ENCODE assay signal across 7 mouse cellular contexts in the genomic region with DNA sequence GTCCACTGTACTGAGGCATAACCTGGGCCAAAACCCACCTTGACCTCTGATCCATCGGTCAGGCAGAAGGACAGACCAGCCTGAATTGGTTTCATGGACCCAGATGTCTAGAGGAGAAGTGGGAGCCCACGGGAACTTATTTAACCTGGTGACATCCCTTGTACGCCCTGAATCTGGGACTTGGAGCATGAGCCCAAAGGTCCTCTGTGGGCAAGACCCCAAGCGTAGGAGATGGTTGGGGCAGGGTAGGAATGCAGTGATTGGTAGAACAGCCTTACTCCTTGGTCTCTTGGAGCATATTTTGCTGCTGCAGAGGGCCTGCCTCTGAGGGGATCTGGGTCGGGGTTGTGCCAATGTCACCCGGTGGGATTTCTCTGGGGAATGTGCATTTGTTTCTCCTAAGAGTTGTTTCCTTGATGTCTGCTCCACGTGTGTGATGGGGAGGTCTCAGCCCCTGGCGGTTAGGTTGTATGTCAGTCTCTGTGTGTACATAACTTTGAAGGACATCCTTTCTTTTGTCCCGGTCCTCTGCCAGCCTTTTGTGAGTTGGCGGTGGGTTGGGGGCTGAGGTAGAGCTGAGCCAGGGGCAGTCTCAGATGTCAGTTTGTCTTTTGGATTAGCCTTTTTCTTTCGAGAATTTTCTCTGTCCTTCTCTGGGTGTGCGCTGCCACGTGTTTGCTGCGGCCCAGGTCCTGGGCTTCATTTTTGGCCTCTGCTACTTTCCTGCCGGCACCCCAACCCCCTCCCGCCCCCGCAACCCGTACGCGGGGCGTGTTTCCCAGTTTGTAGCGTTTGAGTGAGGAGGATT. TPM values are rescaled to one million over a fixed set of nuclear protein-coding genes. Genes with fewer than 3 reads are reported as not detected.
A peak's percentile ranks its signal among the peaks of the same experiment; 100 is the strongest.
DNase-seq lines count a peak whose midpoint lies in the region; ATAC-seq and TF ChIP-seq lines count a peak whose summit lies in the region.

No protein-coding gene starts in this region.

- ATAC-seq in kidney, postnatal 0 days (replicated peaks; ENCODE audit: low FRiP score, low read depth) = no peak
- no peak for ATAC-seq in embryonic facial prominence, embryonic 15.5 days (ENCODE audit: insufficient number of reproducible peaks, low FRiP score, low TSS enrichment, low read depth)

- no peak for TF ChIP-seq CTCF in kidney, postnatal 0 days (IDR thresholded peaks at IDR 0.05; ENCODE audit: low read depth)

- H3K36me3 ChIP-seq in kidney, postnatal 0 days (ENCODE audit: insufficient read depth, low read length) = no peaks in the 10 kb centered on the region
- no peaks in the 10 kb centered on the region for H3K36me3 ChIP-seq in embryonic facial prominence, embryonic 15.5 days
- H3K36me3 ChIP-seq in limb, embryonic 10.5 days = no peaks in the 10 kb centered on the region

- peak overlapping the region; percentile 37 for H3K4me3 ChIP-seq in kidney, postnatal 0 days (replicated peaks; ENCODE audit: low read depth, low read length)
- peak overlapping the region; percentile 40 for H3K4me3 ChIP-seq in embryonic facial prominence, embryonic 15.5 days (replicated peaks)
- peak overlapping the region; percentile 44 for H3K4me3 ChIP-seq in limb, embryonic 10.5 days

- WGBS in kidney, postnatal 0 days = 4% methylated on average over 22 of the region's 22 CpGs
- 4% methylated on average over 22 of the region's 22 CpGs for WGBS in embryonic facial prominence, embryonic 15.5 days
- 2% methylated on average over 22 of the region's 22 CpGs for WGBS in limb, embryonic 10.5 days

- H3K4me2 ChIP-seq in kidney, postnatal 0 days (ENCODE audit: low read length) = peak overlapping the region; percentile 59
- H3K4me2 ChIP-seq in embryonic facial prominence, embryonic 15.5 days (replicated peaks) = peak overlapping the region; percentile 66

- H3K4me1 ChIP-seq in kidney, postnatal 0 days (replicated peaks; ENCODE audit: insufficient read depth, low read length) = peaks cover 13% of the 10 kb centered on the region
- peaks cover 34% of the 10 kb centered on the region for H3K4me1 ChIP-seq in embryonic facial prominence, embryonic 15.5 days
- peaks cover 32% of the 10 kb centered on the region for H3K4me1 ChIP-seq in limb, embryonic 10.5 days

- no peak overlapping the region for H3K27ac ChIP-seq in kidney, postnatal 0 days
- no peak overlapping the region for H3K27ac ChIP-seq in embryonic facial prominence, embryonic 15.5 days (replicated peaks)
- H3K27ac ChIP-seq in limb, embryonic 10.5 days = no peak overlapping the region

- H3K27me3 ChIP-seq in kidney, postnatal 0 days (ENCODE audit: insufficient read depth, low read length) = peaks cover 100% of the 10 kb centered on the region
- peaks cover 100% of the 10 kb centered on the region for H3K27me3 ChIP-seq in embryonic facial prominence, embryonic 15.5 days
- H3K27me3 ChIP-seq in limb, embryonic 10.5 days (ENCODE audit: low read depth, poor library complexity, severe bottlenecking) = peaks cover 100% of the 10 kb centered on the region

- no peak for DNase-seq in kidney, postnatal 0 days (ENCODE audit: low spot score)
- no peak for DNase-seq in kidney, adult 8-10 months
- DNase-seq in limb, embryonic 10.5 days (ENCODE audit: low spot score) = peak; percentile 54
- DNase-seq in retina, embryonic 14.5 days (ENCODE audit: low spot score) = peak; percentile 62
- no peak for DNase-seq in cerebellum, postnatal 14 days
- no peak for DNase-seq in T-cell, adult 2 months (ENCODE audit: low spot score)

- H3K9ac ChIP-seq in kidney, postnatal 0 days (ENCODE audit: low read depth, low read length) = no peak overlapping the region
- H3K9ac ChIP-seq in embryonic facial prominence, embryonic 15.5 days = no peak overlapping the region

- no peaks in the 10 kb centered on the region for H3K9me3 ChIP-seq in kidney, postnatal 0 days (replicated peaks; ENCODE audit: low read length)
- no peaks in the 10 kb centered on the region for H3K9me3 ChIP-seq in embryonic facial prominence, embryonic 15.5 days (replicated peaks)
- H3K9me3 ChIP-seq in limb, embryonic 10.5 days (replicated peaks) = no peaks in the 10 kb centered on the region

RNA-seq across cellular contexts. Expression of a gene that starts 2.1 kb away (rescaled TPM):
- polyA plus RNA-seq in kidney, postnatal 0 days (2015; fragmentation: Nextera tagmentation; extraction: Ambion mirVana) = not detected in 2 replicates
- 1.2 and 1.7 TPM in 2 replicates for polyA plus RNA-seq in embryonic facial prominence, embryonic 15.5 days (2015; fragmentation: Nextera tagmentation; extraction: Ambion mirVana)
- polyA plus RNA-seq in limb, embryonic 10.5 days (2016; fragmentation: Nextera tagmentation; extraction: Ambion mirVana) = 0.13 and 0.35 TPM in 2 replicates

Comparison
In these comparisons a context has a peak if more than half of its experiments do, and no peak if none do; other contexts are left out.
1. DNase-seq: peak in limb, embryonic 10.5 days (single experiment) and retina, embryonic 14.5 days (single experiment); none in kidney, postnatal 0 days (single experiment), kidney, adult 8-10 months (0 of 2), cerebellum, postnatal 14 days (0 of 2) and T-cell, adult 2 months (single experiment).
2. Peak in every context shown above with its lines, with median percentiles within 50 percentile points of each other: H3K4me3 ChIP-seq.